Mouse (Mus musculus): ENCODE measurements around the gene Tle1. TPM values are rescaled to one million over a fixed set of nuclear protein-coding genes. Genes with fewer than 3 reads are reported as not detected.

The Tle1 gene
- polyA plus RNA-seq (2016; fragmentation: Nextera tagmentation; extraction: Ambion mirVana), result 26.9 and 44.0 TPM in 2 replicates

- WGBS, result under 1% methylated on average over 106 of the region's 107 CpGs
These were observed at the start of gene Tle1 for GRCm38 (mm10) chr4:72200559-72201409. Gene Tle1, minus strand, starts transcription at chr4:72200919.

GRCm38 (mm10) chr4:72233584-72234219, 33.0 kb upstream of the Tle1 start:
- peak; percentile 10 for DNase-seq (ENCODE audit: low spot score)
- peaks cover 16% of the 10 kb centered on the region for H3K4me1 ChIP-seq (replicated peaks)
- peaks cover 27% of the 10 kb centered on the region for H3K27me3 ChIP-seq (ENCODE audit: insufficient read depth, poor library complexity, severe bottlenecking)
- no peaks in the 10 kb centered on the region for H3K9me3 ChIP-seq
- no peak overlapping the region for H3K4me3 ChIP-seq
- no peaks in the 10 kb centered on the region for H3K36me3 ChIP-seq
- H3K27ac ChIP-seq, result peak overlapping the region; percentile 59
- WGBS, result 21% methylated on average over 4 of the region's 4 CpGs

More at GRCm38 (mm10) chr4:72200559-72201409, at the start of gene Tle1:
- H3K27ac ChIP-seq, result peak within 1 kb of the TSS; percentile 96
- peak; percentile 99 for DNase-seq (ENCODE audit: low spot score)
- no peaks in the 10 kb centered on the region for H3K9me3 ChIP-seq
- peaks cover 33% of the 10 kb centered on the region; the same call in 1 of the 2 replicates for H3K27me3 ChIP-seq (ENCODE audit: insufficient read depth, poor library complexity, severe bottlenecking)
- H3K4me3 ChIP-seq, result peak within 1 kb of the TSS; percentile 88
- no peaks in the 10 kb centered on the region for H3K36me3 ChIP-seq
- peaks cover 61% of the 10 kb centered on the region for H3K4me1 ChIP-seq (replicated peaks)

DNA sequence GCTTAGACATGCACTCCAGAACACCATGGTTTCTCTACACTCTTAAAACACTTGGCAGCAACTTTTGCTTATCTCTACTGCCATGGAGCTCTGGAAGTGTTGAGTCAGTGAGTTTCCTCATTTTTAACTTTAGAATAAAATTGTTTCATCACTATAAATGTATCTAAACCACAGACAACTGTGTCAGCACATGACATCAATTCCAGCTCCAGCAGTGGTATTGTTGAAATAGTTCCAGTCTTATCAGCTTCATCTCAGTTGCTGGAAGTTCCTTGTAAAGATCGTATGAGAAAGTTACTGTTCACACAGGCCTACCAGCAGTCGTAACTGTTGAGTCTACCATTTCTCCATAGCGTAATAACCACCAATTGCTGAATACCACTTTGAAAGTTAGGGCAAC, 31.5 kb upstream of the Tle1 start:
- no peak overlapping the region for H3K27ac ChIP-seq
- no peak overlapping the region for H3K4me3 ChIP-seq
- DNase-seq (ENCODE audit: low spot score), result no peak
- peaks cover 16% of the 10 kb centered on the region for H3K4me1 ChIP-seq (replicated peaks)
- 92% methylated on average over 3 of the region's 3 CpGs for WGBS
- H3K9me3 ChIP-seq, result no peaks in the 10 kb centered on the region
- H3K27me3 ChIP-seq (ENCODE audit: insufficient read depth, poor library complexity, severe bottlenecking), result peaks cover 25% of the 10 kb centered on the region
- no peaks in the 10 kb centered on the region for H3K36me3 ChIP-seq

GRCm38 (mm10) chr4:72230832-72231231, 30.1 kb upstream of the Tle1 start:
- peaks cover 16% of the 10 kb centered on the region for H3K4me1 ChIP-seq (replicated peaks)
- peaks cover 20% of the 10 kb centered on the region for H3K27me3 ChIP-seq (ENCODE audit: insufficient read depth, poor library complexity, severe bottlenecking)
- no peaks in the 10 kb centered on the region for H3K36me3 ChIP-seq
- no peak overlapping the region for H3K27ac ChIP-seq
- no peak for DNase-seq (ENCODE audit: low spot score)
- H3K9me3 ChIP-seq, result no peaks in the 10 kb centered on the region
- no peak overlapping the region for H3K4me3 ChIP-seq

DNA sequence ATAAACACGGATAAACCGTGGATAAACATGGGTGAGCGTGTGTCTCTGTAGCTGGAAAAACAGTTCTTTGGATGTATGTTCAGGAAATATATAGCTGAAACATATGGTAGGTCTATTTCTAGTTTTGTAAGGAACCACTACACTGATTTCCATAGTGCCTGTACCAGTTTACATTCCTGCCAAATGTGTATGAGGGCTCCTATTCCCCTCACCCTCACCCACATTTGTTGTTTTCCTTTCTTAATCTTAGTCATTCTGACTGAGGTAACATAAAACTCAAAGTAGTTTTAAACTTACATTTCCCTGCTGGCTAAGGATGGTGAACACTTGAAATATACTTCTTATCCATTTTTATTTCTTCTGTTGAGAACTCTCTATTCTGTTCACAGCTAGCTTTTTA, 20.9 kb upstream of the Tle1 start:
- H3K4me1 ChIP-seq (replicated peaks), result no peaks in the 10 kb centered on the region
- DNase-seq (ENCODE audit: low spot score), result no peak
- H3K27ac ChIP-seq, result no peak overlapping the region
- H3K36me3 ChIP-seq, result no peaks in the 10 kb centered on the region
- H3K9me3 ChIP-seq, result no peaks in the 10 kb centered on the region
- no peaks in the 10 kb centered on the region for H3K27me3 ChIP-seq (ENCODE audit: insufficient read depth, poor library complexity, severe bottlenecking)
- WGBS, result 88% methylated on average over 3 of the region's 3 CpGs
- H3K4me3 ChIP-seq, result no peak overlapping the region

GRCm38 (mm10) chr4:72204420-72205045, 3.8 kb upstream of the Tle1 start:
- no peaks in the 10 kb centered on the region for H3K9me3 ChIP-seq
- peaks cover 36% of the 10 kb centered on the region for H3K4me1 ChIP-seq (replicated peaks)
- no peaks in the 10 kb centered on the region for H3K36me3 ChIP-seq
- no peak overlapping the region; the same call in 1 of the 2 replicates for H3K4me3 ChIP-seq
- no peak for DNase-seq (ENCODE audit: low spot score)
- H3K27ac ChIP-seq, result no peak overlapping the region
- 41% methylated on average over 6 of the region's 6 CpGs for WGBS
- H3K27me3 ChIP-seq (ENCODE audit: insufficient read depth, poor library complexity, severe bottlenecking), result peaks cover 45% of the 10 kb centered on the region

DNA sequence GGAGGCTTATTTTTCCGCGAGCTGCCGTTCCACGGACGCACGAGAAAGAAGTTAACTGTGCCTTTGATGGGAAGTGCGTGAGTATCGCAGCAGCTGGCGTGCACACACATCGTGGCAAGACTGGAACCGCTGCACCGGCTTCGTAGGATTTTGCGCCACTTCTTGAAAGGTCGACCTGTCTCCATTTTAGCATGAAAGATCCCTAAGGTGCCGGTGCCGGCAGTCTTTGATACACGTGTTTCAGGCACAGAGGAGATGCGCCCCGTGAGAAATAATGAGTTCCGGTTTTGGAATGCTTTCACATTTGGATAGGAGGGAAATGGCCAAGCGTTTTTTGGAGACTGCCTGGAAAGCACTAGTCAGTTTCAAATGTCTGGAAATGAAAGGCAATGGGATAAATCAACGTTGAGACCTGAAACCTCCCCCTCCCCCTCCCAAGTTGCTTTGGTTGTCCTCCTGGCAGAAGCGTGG, 837 bp upstream of the Tle1 start:
- Histone ChIP-seq H3K27me3 (ENCODE audit: insufficient read depth, poor library complexity, severe bottlenecking) (peaks cover 38% of the 10 kb centered on the region), H3K36me3 (no peaks in the 10 kb centered on the region), H3K4me1 (replicated peaks) (peaks cover 53% of the 10 kb centered on the region), H3K27ac (peak overlapping the region; percentile 96), H3K4me3 (peak overlapping the region; percentile 88), H3K9me3 (no peaks in the 10 kb centered on the region)
- DNase-seq (ENCODE audit: low spot score), result no peak
- WGBS, result under 1% methylated on average over 24 of the region's 24 CpGs

DNA sequence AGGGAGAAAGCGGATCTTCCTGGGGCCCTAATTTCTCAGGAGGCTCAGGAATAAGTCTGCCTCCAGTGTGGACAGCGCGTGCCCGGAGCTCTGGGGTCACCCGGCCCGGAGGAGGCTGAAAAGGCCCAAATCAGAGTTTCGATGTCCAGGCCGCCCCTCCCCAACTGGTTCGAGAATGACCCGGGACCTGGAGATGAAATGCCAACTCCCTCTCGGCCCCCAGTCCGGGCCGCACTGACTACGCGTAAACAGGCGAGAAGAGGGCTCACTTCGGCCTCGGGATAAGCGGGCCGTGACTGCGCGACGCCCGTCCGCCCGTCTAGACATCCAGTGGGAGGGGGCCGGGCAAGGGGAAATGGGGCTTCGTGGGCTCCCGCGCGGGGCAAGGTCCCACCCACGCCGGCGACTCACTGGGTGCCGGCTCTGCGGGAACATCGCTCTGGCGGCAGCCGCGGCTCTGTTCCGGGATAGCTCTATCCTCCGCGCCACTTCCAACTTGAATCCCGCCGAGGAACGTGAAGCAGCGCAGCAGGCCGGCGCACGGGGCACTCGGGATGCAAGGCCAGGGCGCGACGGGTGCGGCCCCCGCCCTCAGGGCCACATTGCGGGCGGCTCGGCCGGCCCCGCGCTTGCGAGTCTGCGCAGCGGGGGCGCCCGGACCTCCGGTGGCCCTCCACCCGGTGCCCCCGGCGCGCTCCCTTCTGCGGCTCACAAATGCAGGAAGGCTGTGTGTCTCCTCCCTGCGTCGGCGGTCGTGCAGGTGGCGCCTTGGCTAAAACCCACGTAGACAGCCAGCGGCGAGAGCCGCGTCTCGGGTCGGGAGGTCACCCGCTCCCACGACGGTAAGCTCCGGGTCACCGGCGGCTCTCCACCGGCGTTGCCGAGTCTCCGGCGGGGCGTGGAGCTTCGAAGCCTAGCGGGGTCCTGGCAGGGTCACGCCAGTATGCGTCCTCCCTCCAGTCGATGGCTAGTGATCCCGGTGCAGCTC, 854 bp downstream of the Tle1 start:
- Histone ChIP-seq H3K36me3 (peaks cover 7% of the 10 kb centered on the region; the same call in 1 of the 2 replicates), H3K4me3 (peak overlapping the region; percentile 88), H3K27me3 (ENCODE audit: insufficient read depth, poor library complexity, severe bottlenecking) (peaks cover 32% of the 10 kb centered on the region; the same call in 1 of the 2 replicates), H3K27ac (peak overlapping the region; percentile 96), H3K4me1 (replicated peaks) (peaks cover 62% of the 10 kb centered on the region), H3K9me3 (no peaks in the 10 kb centered on the region)
- DNase-seq (ENCODE audit: low spot score), result peak; percentile 72
- under 1% methylated on average over 103 of the region's 103 CpGs for WGBS

DNA sequence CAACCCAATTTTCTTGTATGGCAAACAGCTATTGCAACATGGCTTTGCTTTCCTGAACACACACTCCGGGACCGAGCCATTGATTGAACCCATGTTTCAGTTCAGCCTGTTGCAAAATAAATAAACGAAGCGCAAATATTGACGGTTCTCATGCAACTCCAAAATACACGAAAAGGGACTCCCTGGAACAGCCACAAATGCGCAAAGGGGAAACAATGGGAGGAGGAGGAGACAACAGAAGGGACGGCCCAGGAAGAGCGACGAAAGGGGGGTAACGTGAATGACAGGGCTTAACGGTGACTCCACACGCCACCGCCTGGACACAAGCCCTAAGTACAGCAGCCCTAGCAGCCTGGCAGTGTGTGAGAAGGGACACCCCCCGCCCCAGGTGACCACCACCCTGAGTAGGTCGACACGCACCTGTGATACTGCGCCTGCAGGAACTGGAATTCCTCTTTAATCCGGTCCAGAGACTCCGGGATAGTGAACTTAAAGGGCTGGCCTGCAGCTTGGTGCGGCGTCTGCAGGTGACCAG, 1.8 kb downstream of the Tle1 start:
- under 1% methylated on average over 22 of the region's 22 CpGs for WGBS
- peaks cover 16% of the 10 kb centered on the region; the same call in 1 of the 2 replicates for H3K36me3 ChIP-seq
- peaks cover 32% of the 10 kb centered on the region for H3K27me3 ChIP-seq (ENCODE audit: insufficient read depth, poor library complexity, severe bottlenecking)
- H3K9me3 ChIP-seq, result no peaks in the 10 kb centered on the region
- H3K4me3 ChIP-seq, result peak overlapping the region; percentile 88
- peaks cover 63% of the 10 kb centered on the region for H3K4me1 ChIP-seq (replicated peaks)
- peak overlapping the region; percentile 96 for H3K27ac ChIP-seq
- peak; percentile 84 for DNase-seq (ENCODE audit: low spot score)

DNA sequence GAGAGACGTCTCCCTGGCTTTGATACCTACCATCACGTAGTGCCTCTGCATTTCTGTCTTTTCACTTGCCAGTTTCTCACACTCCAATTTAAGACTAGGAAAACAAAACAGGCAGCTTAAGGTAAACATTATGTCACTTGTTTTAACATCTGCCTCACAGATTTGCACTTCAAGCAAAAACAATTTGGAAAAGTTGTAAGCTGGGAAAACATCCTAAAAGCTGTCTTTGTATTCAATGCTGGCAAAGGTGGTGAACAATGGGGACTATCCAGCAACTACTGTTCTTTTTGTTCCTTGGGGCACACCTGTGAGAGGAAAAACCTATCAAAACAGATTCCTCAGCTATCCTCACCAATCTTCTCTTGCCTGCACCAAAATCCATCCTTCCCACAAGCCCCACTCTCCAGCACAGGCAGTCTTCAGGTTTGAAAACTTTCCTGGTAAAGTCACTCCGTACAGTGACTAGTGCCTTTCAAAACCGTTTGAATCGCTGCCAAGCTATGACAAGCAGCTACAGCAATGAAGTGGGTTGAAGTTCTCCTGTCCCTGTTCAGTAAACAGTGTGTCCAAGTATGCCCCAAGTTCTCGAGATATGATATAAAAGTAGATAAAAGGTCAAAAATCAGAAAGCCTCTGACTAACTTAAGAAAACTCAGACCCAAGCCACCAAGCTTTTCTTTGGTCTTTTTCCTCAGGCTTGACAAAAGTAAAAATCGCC, 2.7 kb downstream of the Tle1 start:
- 28% methylated on average over 7 of the region's 7 CpGs for WGBS
- peak overlapping the region; percentile 88 for H3K4me3 ChIP-seq
- H3K9me3 ChIP-seq, result no peaks in the 10 kb centered on the region
- H3K27me3 ChIP-seq (ENCODE audit: insufficient read depth, poor library complexity, severe bottlenecking), result peaks cover 23% of the 10 kb centered on the region
- H3K27ac ChIP-seq, result peak overlapping the region; percentile 96
- peaks cover 24% of the 10 kb centered on the region for H3K36me3 ChIP-seq
- no peak for DNase-seq (ENCODE audit: low spot score)
- peaks cover 56% of the 10 kb centered on the region for H3K4me1 ChIP-seq (replicated peaks)

DNA sequence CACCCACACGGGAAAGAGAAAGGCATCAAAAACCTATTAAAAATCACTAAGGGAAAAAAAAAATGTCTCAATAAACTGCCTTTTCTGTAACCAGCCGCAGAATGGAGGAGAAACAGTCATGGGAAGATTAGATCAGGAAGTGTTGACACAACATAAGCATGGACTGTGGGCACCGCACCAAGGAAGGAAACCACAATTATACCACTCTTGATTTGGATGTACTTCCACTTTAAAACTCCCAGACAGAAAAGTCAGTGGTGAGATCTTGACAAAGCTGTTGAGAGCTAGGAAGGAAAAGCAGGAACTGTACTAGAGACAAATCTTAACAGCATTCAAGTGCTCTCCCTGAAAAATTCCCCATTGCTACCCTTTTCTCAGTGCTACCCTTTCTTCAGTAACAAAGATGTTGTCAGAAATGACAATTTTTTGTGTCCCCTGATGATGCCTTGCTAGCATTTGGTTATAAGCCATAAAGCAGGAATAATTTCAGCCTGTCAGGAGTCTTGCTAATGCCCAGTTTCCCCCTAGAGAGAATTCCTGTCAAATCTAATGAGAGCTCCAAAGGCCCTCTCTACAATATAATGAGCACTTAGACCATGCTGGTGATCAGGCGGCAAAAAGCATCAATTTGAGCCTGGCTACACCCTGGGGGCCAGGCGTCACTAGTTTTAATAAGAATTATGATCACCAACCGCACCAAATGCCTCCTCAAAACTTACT, 5.4 kb downstream of the Tle1 start:
- Histone ChIP-seq H3K36me3 (peaks cover 46% of the 10 kb centered on the region), H3K4me3 (peak overlapping the region; percentile 88; the same call in 1 of the 2 replicates), H3K27me3 (ENCODE audit: insufficient read depth, poor library complexity, severe bottlenecking) (peaks cover 20% of the 10 kb centered on the region), H3K27ac (no peak overlapping the region), H3K9me3 (no peaks in the 10 kb centered on the region), H3K4me1 (replicated peaks) (peaks cover 45% of the 10 kb centered on the region)
- WGBS, result 60% methylated on average over 6 of the region's 6 CpGs
- DNase-seq (ENCODE audit: low spot score), result no peak

All from hindbrain, embryonic 10.5 days (tissue).